Mouse (Mus musculus): ENCODE measurements at regions not wholly inside any gene's neighbourhood (a gene's known extent, or its start where the extent isn't known, plus 50 kb on each side); places are given as distances from the start of the nearest gene placed in this dataset.

DNA sequence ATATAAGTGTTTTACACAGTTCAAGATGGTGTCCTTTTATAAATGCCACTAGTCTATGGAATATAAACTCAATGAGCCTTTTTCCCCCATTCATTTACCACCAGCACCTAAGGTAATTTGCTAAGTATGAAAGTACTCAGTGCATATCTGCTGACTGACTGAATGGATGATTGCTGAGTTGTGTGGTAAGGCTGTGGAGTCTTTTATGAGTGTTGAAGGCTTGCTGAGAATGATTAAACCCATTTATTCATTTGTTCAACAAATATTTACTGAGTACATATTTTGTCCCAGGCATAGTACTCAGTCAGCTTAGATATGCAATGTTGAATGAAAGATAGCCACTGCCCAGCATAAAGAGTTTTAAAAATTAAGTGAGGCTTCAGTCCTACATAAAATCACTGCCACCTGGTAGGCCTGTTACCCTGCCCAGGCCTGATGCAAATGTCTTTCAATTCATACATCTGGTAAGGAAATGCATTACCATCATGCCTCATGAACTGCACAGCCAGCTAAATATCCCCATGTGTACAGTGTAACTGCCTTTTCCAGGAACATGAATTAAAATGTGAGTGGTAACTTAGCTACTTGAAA lies 71.5 kb downstream of the Npy1r start:
- TF ChIP-seq CTCF (IDR thresholded peaks at IDR 0.05; ENCODE audit: low read depth, low read length) (no peak), POLR2A (IDR thresholded peaks at IDR 0.05; ENCODE audit: insufficient read depth, low read length) (no peak), EP300 (IDR thresholded peaks at IDR 0.05; ENCODE audit: insufficient read depth, low read depth, low read length) (no peak)
- no peaks in the 10 kb centered on the region for H3K4me1 ChIP-seq (ENCODE audit: control insufficient read depth, insufficient read depth, low read length)
- H3K27ac ChIP-seq (ENCODE audit: insufficient read depth, low read length) = no peak overlapping the region
- H3K9me3 ChIP-seq (replicated peaks; ENCODE audit: control insufficient read depth, insufficient read depth, low read length, poor library complexity, severe bottlenecking) = no peaks in the 10 kb centered on the region
- H3K9ac ChIP-seq (ENCODE audit: low read depth, poor library complexity, severe bottlenecking) = no peak overlapping the region
- peaks cover 1% of the 10 kb centered on the region; the same call in 1 of the 2 replicates for H3K27me3 ChIP-seq (ENCODE audit: control insufficient read depth, insufficient read depth, low read length, poor library complexity, severe bottlenecking)
- no peak overlapping the region for H3K4me3 ChIP-seq (ENCODE audit: low read depth, low read length)
- H3K36me3 ChIP-seq (ENCODE audit: control insufficient read depth, insufficient read depth, low read length, poor library complexity, severe bottlenecking) = no peaks in the 10 kb centered on the region

DNA sequence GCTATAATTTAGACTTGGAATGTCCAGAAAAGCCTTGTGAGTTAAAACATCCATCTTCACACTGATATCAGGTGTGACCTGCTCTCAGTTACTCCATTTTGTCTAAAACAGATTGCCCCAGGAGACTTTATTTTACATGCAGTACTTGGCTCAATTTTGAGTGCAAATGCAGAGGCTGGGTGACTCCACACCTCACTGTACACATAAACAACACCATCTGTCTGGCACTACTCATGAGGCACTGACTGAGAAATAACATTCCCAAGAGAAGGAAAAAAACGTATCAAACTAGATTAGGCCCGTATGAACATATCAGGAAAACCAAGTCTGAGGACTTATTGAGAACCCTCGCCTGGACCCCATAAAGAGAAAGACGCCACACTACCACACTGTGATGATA lies 74.1 kb downstream of the Npy1r start:
- Histone ChIP-seq H3K9ac (ENCODE audit: low read depth, poor library complexity, severe bottlenecking) (no peak overlapping the region), H3K4me3 (ENCODE audit: low read depth, low read length) (no peak overlapping the region), H3K4me1 (ENCODE audit: control insufficient read depth, insufficient read depth, low read length) (no peaks in the 10 kb centered on the region), H3K27ac (ENCODE audit: insufficient read depth, low read length) (no peak overlapping the region), H3K36me3 (ENCODE audit: control insufficient read depth, insufficient read depth, low read length, poor library complexity, severe bottlenecking) (no peaks in the 10 kb centered on the region), H3K27me3 (ENCODE audit: control insufficient read depth, insufficient read depth, low read length, poor library complexity, severe bottlenecking) (peaks cover 1% of the 10 kb centered on the region; the same call in 1 of the 2 replicates), H3K9me3 (replicated peaks; ENCODE audit: control insufficient read depth, insufficient read depth, low read length, poor library complexity, severe bottlenecking) (no peaks in the 10 kb centered on the region)
- TF ChIP-seq EP300 (IDR thresholded peaks at IDR 0.05; ENCODE audit: insufficient read depth, low read depth, low read length) (no peak), POLR2A (IDR thresholded peaks at IDR 0.05; ENCODE audit: insufficient read depth, low read length) (no peak), CTCF (IDR thresholded peaks at IDR 0.05; ENCODE audit: low read depth, low read length) (no peak)

DNA sequence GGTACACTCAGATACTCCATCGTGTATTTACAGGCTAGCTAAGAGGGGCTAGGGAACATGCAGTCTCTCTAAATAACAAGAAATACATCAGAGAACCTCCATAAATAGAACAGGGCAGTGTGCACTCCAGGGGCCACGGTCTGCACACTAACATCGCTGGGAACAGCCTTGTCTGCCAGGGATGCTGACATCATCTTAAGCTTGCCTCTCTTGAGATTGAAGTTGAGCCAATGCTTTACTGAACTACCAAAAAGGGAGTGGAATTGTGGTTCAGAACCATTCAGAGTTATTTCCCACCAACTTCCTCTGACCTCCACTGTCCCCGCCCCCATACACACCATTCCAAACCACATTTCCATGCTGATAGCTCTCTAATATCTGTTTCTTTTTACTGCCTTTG lies 75.7 kb downstream of the Npy1r start:
- H3K9ac ChIP-seq (ENCODE audit: low read depth, poor library complexity, severe bottlenecking) = no peak overlapping the region
- H3K4me1 ChIP-seq (ENCODE audit: control insufficient read depth, insufficient read depth, low read length) = no peaks in the 10 kb centered on the region
- TF ChIP-seq POLR2A (IDR thresholded peaks at IDR 0.05; ENCODE audit: insufficient read depth, low read length) (no peak), EP300 (IDR thresholded peaks at IDR 0.05; ENCODE audit: insufficient read depth, low read depth, low read length) (no peak), CTCF (IDR thresholded peaks at IDR 0.05; ENCODE audit: low read depth, low read length) (no peak)
- no peak overlapping the region for H3K4me3 ChIP-seq (ENCODE audit: low read depth, low read length)
- no peaks in the 10 kb centered on the region for H3K9me3 ChIP-seq (replicated peaks; ENCODE audit: control insufficient read depth, insufficient read depth, low read length, poor library complexity, severe bottlenecking)
- H3K27ac ChIP-seq (ENCODE audit: insufficient read depth, low read length) = no peak overlapping the region
- H3K36me3 ChIP-seq (ENCODE audit: control insufficient read depth, insufficient read depth, low read length, poor library complexity, severe bottlenecking) = no peaks in the 10 kb centered on the region
- no peaks in the 10 kb centered on the region; the same call in 1 of the 2 replicates for H3K27me3 ChIP-seq (ENCODE audit: control insufficient read depth, insufficient read depth, low read length, poor library complexity, severe bottlenecking)

DNA sequence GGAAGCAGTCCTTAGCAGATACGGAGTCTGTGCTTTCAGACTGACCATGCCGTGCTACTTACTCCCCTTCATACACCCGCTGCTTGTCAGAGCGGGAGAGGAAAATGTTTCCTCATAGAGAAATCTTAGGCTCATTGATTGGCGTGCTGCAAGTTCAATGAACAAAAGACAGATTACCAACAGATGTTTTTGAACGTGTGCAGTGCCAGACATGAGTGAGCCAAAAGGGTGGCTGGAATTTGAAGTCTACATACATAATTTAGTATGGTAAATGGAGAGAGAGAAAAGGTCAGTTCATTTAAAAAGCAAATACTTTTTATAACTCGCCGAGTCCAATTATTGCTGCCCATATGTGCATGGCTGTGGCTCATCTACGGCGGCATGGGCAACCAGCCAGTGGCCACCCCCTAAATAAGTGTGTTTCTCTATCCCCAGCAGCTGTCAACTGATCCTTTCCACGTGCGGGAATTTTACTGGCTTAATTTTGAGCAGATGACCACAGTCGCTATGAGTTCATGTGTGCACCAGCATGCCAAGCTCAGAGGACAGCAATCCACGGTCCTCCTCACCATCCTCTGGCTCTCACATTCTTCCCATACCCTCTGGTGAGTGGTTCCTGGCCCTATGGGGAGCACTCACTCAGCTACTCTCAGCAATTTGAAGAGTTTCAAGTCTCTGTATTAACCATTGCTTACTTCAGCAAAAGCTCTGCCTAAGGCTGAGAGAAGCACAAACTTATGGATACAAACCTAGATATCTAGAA lies 80.3 kb downstream of the Npy1r start:
- H3K4me3 ChIP-seq (ENCODE audit: low read depth, low read length) = no peak overlapping the region
- no peaks in the 10 kb centered on the region for H3K9me3 ChIP-seq (replicated peaks; ENCODE audit: control insufficient read depth, insufficient read depth, low read length, poor library complexity, severe bottlenecking)
- no peak overlapping the region for H3K27ac ChIP-seq (ENCODE audit: insufficient read depth, low read length)
- no peak overlapping the region for H3K9ac ChIP-seq (ENCODE audit: low read depth, poor library complexity, severe bottlenecking)
- H3K36me3 ChIP-seq (ENCODE audit: control insufficient read depth, insufficient read depth, low read length, poor library complexity, severe bottlenecking) = no peaks in the 10 kb centered on the region
- no peaks in the 10 kb centered on the region for H3K4me1 ChIP-seq (ENCODE audit: control insufficient read depth, insufficient read depth, low read length)
- TF ChIP-seq EP300 (IDR thresholded peaks at IDR 0.05; ENCODE audit: insufficient read depth, low read depth, low read length) (no peak), POLR2A (IDR thresholded peaks at IDR 0.05; ENCODE audit: insufficient read depth, low read length) (no peak), CTCF (IDR thresholded peaks at IDR 0.05; ENCODE audit: low read depth, low read length) (no peak)
- H3K27me3 ChIP-seq (ENCODE audit: control insufficient read depth, insufficient read depth, low read length, poor library complexity, severe bottlenecking) = no peaks in the 10 kb centered on the region; the same call in 1 of the 2 replicates

DNA sequence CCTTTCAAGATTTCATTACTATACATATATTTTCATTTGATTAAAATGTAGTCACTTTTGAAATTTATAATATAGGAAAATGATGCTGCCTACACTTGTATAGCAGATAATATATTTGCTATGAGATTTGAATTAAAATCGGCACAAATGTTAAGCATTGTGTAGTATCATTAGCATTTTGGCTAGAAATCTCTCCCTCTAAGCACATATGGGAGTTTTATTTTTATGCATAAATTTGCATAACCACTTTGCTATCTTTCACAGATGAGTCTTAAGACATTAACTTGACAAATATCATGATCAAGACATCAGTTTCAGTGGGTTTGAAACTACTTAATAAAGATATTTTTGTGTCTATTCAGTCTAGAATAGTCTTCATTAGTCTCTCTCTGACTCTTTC lies 80.4 kb upstream of the Naf1 start:
- Histone ChIP-seq H3K9ac (ENCODE audit: low read depth, poor library complexity, severe bottlenecking) (no peak overlapping the region), H3K9me3 (replicated peaks; ENCODE audit: control insufficient read depth, insufficient read depth, low read length, poor library complexity, severe bottlenecking) (no peaks in the 10 kb centered on the region), H3K27me3 (ENCODE audit: control insufficient read depth, insufficient read depth, low read length, poor library complexity, severe bottlenecking) (no peaks in the 10 kb centered on the region; the same call in 1 of the 2 replicates), H3K4me3 (ENCODE audit: low read depth, low read length) (no peak overlapping the region), H3K27ac (ENCODE audit: insufficient read depth, low read length) (no peak overlapping the region), H3K4me1 (ENCODE audit: control insufficient read depth, insufficient read depth, low read length) (no peaks in the 10 kb centered on the region), H3K36me3 (ENCODE audit: control insufficient read depth, insufficient read depth, low read length, poor library complexity, severe bottlenecking) (no peaks in the 10 kb centered on the region)
- TF ChIP-seq POLR2A (IDR thresholded peaks at IDR 0.05; ENCODE audit: insufficient read depth, low read length) (no peak), EP300 (IDR thresholded peaks at IDR 0.05; ENCODE audit: insufficient read depth, low read depth, low read length) (no peak), CTCF (IDR thresholded peaks at IDR 0.05; ENCODE audit: low read depth, low read length) (no peak)

DNA sequence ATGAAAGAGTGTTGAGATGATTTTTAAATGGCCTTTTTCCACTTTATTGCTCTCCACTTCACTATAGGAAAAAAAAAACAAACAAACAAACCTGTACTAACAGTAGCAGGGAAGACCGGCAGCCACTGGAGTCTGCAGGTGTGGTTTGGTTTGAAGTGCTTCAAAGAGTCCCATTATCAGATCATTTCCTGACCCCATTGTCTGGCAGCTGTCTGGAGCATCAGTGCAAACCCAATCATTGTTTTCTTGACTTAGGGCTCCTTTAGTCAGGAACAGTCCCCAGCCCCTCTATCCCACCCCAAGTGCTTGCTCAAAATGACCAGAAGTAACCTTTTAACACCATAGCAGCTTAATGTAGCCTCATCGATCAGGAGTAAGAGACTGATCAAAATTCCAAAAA lies 77.4 kb upstream of the Naf1 start:
- no peak overlapping the region for H3K4me3 ChIP-seq (ENCODE audit: low read depth, low read length)
- no peak overlapping the region for H3K27ac ChIP-seq (ENCODE audit: insufficient read depth, low read length)
- no peaks in the 10 kb centered on the region for H3K4me1 ChIP-seq (ENCODE audit: control insufficient read depth, insufficient read depth, low read length)
- no peak overlapping the region for H3K9ac ChIP-seq (ENCODE audit: low read depth, poor library complexity, severe bottlenecking)
- TF ChIP-seq POLR2A (IDR thresholded peaks at IDR 0.05; ENCODE audit: insufficient read depth, low read length) (no peak), EP300 (IDR thresholded peaks at IDR 0.05; ENCODE audit: insufficient read depth, low read depth, low read length) (0 out of 2 replicates have a peak, but pooled peaks have one; percentile 50), CTCF (IDR thresholded peaks at IDR 0.05; ENCODE audit: low read depth, low read length) (no peak)
- no peaks in the 10 kb centered on the region for H3K9me3 ChIP-seq (replicated peaks; ENCODE audit: control insufficient read depth, insufficient read depth, low read length, poor library complexity, severe bottlenecking)
- H3K27me3 ChIP-seq (ENCODE audit: control insufficient read depth, insufficient read depth, low read length, poor library complexity, severe bottlenecking) = no peaks in the 10 kb centered on the region
- H3K36me3 ChIP-seq (ENCODE audit: control insufficient read depth, insufficient read depth, low read length, poor library complexity, severe bottlenecking) = no peaks in the 10 kb centered on the region

Measured in ES-Bruce4 (cell line).